Mouse (Mus musculus): Measurements from ENCODE around the gene Pip5k1b. TPM values are rescaled to one million over a fixed set of nuclear protein-coding genes. Genes with fewer than 3 reads are reported as not detected.

The Pip5k1b gene
- total RNA-seq, 2 experiments from 2014 or later: 17.7 to 19.3 TPM

DNA sequence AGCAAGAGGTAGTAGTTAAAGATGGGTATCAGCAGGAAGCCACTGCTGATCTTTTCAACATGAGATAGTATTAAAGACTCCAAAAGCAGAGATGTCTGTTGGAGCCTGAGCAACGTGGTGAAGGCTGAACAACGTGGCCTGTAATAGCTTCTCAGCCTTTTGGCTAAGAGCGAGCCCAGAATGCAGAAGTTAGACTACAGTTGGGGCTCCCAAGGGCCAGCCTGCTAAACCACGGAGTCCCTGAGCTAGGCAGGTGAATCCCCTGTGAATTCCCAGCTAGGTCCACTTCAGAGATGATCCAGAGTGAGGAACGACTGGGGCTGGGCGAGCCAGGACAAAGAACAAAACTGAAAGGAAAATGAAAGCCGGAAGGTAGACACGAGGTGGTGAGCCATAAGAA is 104.9 kb downstream of the Pip5k1b start:
- intact Hi-C loops (cut with DNase I): no loop called here
- DNase-seq (ENCODE audit: low spot score in 2 of 2): no peak

GRCm38 (mm10) chr19:24444322-24444721 is 111.3 kb downstream of the Pip5k1b start:
- intact Hi-C loops (cut with DNase I): no loop called here
- no peak for DNase-seq (ENCODE audit: low spot score in 2 of 2)

- DNase-seq (ENCODE audit: low spot score in 2 of 2): no peak
- intact Hi-C loops (cut with DNase I): no loop called here
These were observed 116.0 kb downstream of the Pip5k1b start for GRCm38 (mm10) chr19:24439715-24440114.

GRCm38 (mm10) chr19:24434291-24434690 is 121.4 kb downstream of the Pip5k1b start:
- intact Hi-C loops (cut with DNase I): no loop called here
- no peak for DNase-seq (ENCODE audit: low spot score in 2 of 2)

DNA sequence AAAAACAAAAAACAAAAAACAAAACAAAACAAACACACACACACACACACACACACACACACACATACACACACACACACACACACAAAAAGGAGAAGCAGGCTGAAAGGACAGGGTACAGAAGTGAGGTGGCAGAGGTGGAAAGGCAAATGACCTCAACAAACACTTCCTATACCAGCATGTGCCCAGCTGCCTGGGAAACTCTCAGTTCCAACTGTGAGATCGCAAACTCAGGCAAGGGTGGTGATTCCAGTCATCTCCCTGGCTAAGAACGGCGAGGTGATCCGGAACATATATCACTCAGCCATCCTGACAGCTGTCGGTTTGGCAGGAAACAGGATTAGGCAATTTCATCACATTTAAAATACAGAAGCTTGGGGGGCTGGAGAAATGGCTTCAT is 123.2 kb downstream of the Pip5k1b start:
- no peak for DNase-seq (ENCODE audit: low spot score in 2 of 2)
- intact Hi-C loops (cut with DNase I): no loop called here

DNA sequence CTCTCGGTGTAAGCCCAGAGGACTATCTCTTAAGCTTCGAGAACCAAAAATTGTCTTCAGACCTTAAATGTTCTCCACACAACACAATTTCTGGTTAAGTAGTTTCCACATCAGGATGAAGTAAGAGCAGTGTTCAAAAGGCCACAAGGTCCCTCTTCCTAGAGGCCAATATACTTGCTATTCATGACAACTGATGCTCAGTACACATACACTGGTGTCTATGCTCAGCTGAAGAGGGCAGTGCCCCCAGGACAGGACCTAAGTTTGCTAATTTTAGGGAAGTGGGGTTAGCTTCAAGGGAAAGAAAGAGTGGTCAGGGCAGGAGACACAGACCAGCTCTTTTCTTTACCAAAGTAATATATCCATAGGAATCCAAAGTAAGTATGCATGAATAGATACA is 124.3 kb downstream of the Pip5k1b start:
- no peak for DNase-seq (ENCODE audit: low spot score in 2 of 2)
- intact Hi-C loops (cut with DNase I): no loop called here

DNA sequence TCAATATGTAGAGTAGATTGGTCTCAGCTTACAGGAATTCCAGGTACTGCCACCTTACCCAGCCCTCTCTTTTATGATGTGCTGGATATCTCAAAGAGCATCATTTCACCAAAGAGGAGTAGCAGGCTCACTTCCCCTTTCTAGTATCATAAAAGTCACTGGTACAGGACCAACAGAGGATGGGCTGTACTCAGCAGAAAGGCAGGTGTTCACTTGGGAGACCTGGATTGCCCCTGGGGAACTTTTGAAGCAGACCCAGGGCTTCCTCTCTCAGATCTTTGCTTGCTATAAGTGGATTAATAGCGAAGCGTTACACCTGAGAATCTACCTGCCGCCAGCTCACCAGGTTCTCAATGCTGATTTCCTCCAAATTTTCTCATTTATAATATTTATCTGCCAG is 127.7 kb downstream of the Pip5k1b start:
- intact Hi-C loops (cut with DNase I): no loop called here
- DNase-seq (ENCODE audit: low spot score in 2 of 2): no peak

- intact Hi-C loops (cut with DNase I): no loop called here
- DNase-seq (ENCODE audit: low spot score in 2 of 2): no peak
These were observed 128.4 kb downstream of the Pip5k1b start for GRCm38 (mm10) chr19:24427258-24427657.

DNA sequence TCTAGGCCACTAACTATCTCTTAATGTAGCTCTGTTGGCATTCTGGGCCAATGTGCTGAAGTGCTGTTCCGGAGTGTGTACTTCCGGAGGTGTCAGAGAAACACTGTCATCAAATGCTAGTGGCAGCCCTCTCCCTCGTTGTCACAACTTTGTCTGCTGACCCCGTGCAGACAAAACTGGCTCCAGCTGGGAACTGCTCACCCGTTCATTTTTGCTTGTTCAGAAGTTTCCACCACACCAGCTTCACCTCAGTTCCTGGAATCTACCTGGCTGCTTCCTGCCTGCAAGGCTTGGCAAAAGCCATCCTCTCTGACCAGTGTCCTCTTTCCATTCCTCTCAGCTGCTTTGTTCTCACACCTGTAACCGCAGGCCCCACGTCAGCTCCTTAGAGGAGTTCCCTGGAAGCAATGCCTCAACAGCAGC is 128.9 kb downstream of the Pip5k1b start:
- DNase-seq (ENCODE audit: low spot score in 2 of 2): no peak
- intact Hi-C loops (cut with DNase I): no loop called here

DNA sequence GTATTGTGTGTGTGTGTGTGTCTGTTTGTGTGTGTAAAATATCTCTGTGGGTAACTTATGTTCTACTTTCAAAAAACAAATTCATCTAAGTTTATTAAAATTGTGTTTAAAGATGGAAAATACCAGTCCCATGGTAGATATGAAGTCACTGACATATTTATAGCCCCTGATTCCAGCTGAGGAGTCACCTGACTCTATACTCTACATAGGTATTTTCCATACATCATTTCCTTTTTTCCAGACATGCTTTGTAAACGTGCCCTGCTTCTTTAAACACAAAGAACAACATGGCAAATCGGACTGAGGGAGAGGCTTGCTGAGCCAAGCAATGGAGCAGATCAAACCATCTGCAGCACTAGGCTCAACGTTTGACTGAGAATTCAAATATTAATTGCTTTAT is 137.6 kb downstream of the Pip5k1b start:
- intact Hi-C loops (cut with DNase I): no loop called here
- no peak for DNase-seq (ENCODE audit: low spot score in 2 of 2)

DNA sequence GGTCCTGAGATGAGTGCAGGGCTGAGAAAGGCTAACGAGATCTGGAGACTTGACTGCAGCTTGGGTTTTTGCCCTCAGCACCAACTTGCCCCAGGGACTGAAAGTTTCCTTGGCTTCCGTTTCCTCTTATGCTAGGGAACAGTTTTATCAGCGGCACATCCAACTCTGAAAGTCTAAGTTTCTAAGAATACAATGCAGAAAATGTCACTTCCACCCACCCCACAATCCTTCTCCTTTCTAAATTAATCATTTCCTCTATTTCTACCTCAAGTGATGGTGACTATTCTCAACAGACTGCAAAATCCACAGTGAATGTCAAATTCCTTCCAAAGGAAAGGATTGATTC is 138.0 kb downstream of the Pip5k1b start:
- intact Hi-C loops (cut with DNase I): no loop called here
- peak; percentile 13 to 21 for DNase-seq (ENCODE audit: low spot score in 2 of 2)

GRCm38 (mm10) chr19:24416975-24417658 is 138.6 kb downstream of the Pip5k1b start:
- intact Hi-C loops (cut with DNase I): no loop called here
- no peak for DNase-seq (ENCODE audit: low spot score in 2 of 2)

DNA sequence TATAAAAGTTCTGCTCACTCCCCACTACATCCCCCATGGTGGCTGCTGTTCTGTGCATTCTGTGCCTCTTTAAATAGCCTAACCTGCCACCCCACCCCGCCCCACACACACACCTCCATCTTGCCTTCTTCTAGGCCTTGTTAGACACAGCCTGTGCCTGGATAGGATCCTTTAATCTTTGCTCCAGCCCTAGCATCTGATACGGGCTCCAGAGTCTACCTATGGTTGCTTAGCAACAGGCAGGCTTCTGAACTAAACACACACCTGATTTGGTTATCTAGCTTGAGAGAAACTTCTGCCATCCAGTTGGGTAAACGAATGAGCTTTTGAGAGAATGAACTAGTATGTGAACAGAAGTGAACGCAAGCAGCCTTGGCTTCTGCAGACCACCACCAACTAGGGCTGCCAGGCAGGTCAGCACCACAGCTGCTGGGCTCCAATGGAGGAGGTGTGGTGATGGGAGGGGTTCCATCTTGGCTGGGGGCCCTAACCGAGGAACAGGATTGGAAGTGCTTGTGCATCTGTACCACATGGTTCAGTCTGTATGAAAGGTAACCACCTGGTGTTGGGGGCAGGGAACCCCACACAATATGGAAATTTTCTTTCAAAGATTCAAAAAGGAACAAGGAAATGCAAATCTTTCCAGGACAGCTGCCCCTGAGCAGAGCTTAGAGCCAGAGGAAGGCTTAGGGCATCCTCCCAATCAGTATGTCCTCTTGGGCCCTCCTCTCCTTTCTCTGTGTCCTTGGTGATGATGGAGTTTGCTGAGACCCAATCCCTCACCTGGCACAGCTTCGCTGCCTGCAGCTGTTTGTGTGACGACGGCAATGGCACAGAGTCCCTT is 139.7 kb downstream of the Pip5k1b start:
- intact Hi-C loops (cut with DNase I): no loop called here

GRCm38 (mm10) chr19:24408863-24409564 is 146.7 kb downstream of the Pip5k1b start:
- no peak for DNase-seq (ENCODE audit: low spot score in 2 of 2)
- intact Hi-C loops (cut with DNase I): no loop called here

More for the DNA sequence above, 139.7 kb downstream of the Pip5k1b start:
- DNase-seq (ENCODE audit: low spot score in 2 of 2): peak in 1 of 2 experiments; percentile 5

DNA sequence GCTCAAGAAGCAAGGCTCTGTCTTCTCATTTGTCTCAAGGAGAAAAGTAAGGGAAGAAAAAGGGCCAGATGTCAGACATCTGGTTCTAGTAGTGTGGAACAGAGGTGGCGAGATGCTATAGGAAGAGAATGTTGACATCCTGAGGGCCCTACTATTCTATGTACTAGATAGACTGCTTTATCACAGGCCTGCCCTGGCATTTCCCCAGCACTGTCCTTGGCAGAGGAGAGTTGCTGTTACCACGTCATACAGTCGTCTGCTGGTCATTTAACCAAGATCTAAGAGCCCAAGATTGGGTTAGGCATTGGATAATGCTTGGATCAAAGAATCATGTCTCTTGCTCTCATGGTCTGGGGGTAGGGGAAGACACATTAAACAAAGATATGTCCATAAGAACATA is 151.0 kb downstream of the Pip5k1b start:
- intact Hi-C loops (cut with DNase I): no loop called here
- no peak for DNase-seq (ENCODE audit: low spot score in 2 of 2)

GRCm38 (mm10) chr19:24403245-24403644 is 152.4 kb downstream of the Pip5k1b start:
- DNase-seq (ENCODE audit: low spot score in 2 of 2): peak in 1 of 2 experiments; percentile 64
- intact Hi-C loops (cut with DNase I): no loop called here

DNA sequence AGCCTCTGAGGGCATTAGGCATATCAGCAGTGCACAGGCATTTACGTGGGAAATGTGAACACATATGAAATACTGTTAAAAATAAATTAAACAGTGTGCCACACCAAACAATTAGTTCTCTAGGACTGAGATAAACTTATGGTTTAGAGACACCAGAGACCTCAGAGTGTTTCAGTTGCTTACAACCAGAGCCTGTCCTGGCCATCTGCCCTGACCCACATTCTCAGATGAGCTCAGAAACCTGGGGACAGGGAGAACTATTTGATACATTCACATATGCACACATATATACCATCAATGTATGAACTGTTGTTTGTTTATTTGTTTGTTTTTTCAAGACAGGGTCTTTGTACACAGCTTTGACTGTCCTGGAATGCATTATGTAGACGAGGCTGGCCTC is 161.8 kb downstream of the Pip5k1b start:
- DNase-seq (ENCODE audit: low spot score in 2 of 2): no peak

GRCm38 (mm10) chr19:24391519-24392251 is 164.0 kb downstream of the Pip5k1b start:
- no peak for DNase-seq (ENCODE audit: low spot score in 2 of 2)
- intact Hi-C loops (cut with DNase I): no loop called here

More for the DNA sequence above, 161.8 kb downstream of the Pip5k1b start:
- intact Hi-C loops (cut with DNase I): no loop called here

- intact Hi-C loops (cut with DNase I): no loop called here
- DNase-seq (ENCODE audit: low spot score in 2 of 2): peak in 1 of 2 experiments; percentile 8
These were observed 168.5 kb downstream of the Pip5k1b start for GRCm38 (mm10) chr19:24386956-24387865.

Data from left cerebral cortex, postnatal 14 days (tissue).